Mouse (Mus musculus) frontal cortex, postnatal 25 days (tissue): ENCODE data around the gene Washc2.

Experiments used
- DNase-seq, 2 experiments: peaks; one replicate each; pipeline ENCODE4 v3.0.0; 2022; ENCODE audit warnings: low spot score in 2 of 2

The Washc2 gene

GRCm38 (mm10) chr6:116262824-116263223 is 55.0 kb downstream of the Washc2 start:
- DNase-seq = no peak

GRCm38 (mm10) chr6:116264018-116264651 is 56.3 kb downstream of the Washc2 start, which contains the start of gene Zfand4:
Gene Zfand4, plus strand, starts transcription at chr6:116264222.
- peak; percentile 74 to 88 for DNase-seq

GRCm38 (mm10) chr6:116264836-116265235 is 57.0 kb downstream of the Washc2 start:
- DNase-seq = no peak

GRCm38 (mm10) chr6:116265603-116266002 is 57.8 kb downstream of the Washc2 start:
- no peak for DNase-seq

- no peak for DNase-seq
Measured at GRCm38 (mm10) chr6:116266273-116267109, 58.7 kb downstream of the Washc2 start.

GRCm38 (mm10) chr6:116267110-116267423 is 59.2 kb downstream of the Washc2 start:
- DNase-seq = no peak

- no peak for DNase-seq
Measured at GRCm38 (mm10) chr6:116275695-116276094, 67.9 kb downstream of the Washc2 start.

- DNase-seq = no peak
Measured at GRCm38 (mm10) chr6:116278679-116279317, 71.0 kb downstream of the Washc2 start.

GRCm38 (mm10) chr6:116281014-116281413 is 73.2 kb downstream of the Washc2 start:
- no peak for DNase-seq

- DNase-seq = no peak
Measured at GRCm38 (mm10) chr6:116282546-116282945, 74.7 kb downstream of the Washc2 start.

GRCm38 (mm10) chr6:116283280-116283679 is 75.4 kb downstream of the Washc2 start:
- no peak for DNase-seq

GRCm38 (mm10) chr6:116286321-116286720 is 78.5 kb downstream of the Washc2 start:
- DNase-seq = no peak

- DNase-seq = no peak
Measured at GRCm38 (mm10) chr6:116286870-116287575, 79.2 kb downstream of the Washc2 start.

GRCm38 (mm10) chr6:116311411-116311810 is 103.6 kb downstream of the Washc2 start:
- DNase-seq = no peak
